Mouse (Mus musculus) neural tube, embryonic 14.5 days (tissue): Measurements from ENCODE around the gene Bcl2. TPM values are rescaled to one million over a fixed set of nuclear protein-coding genes. Genes with fewer than 3 reads are reported as not detected.

Experiments
- ATAC-seq: fragments of 200-750 bp; cut with Nextera tagmentation; 2 replicates; pipeline ENCODE4 v1.8.0; 2017; ENCODE audit warnings: low read depth, mild to moderate bottlenecking, moderate TSS enrichment, moderate library complexity
- H3K27ac ChIP-seq: fragments of 300-500 bp; sonication (generic); 2 replicates; pipeline ENCODE4 v1.5.1; 2014; ENCODE audit warnings: low read depth, mild to moderate bottlenecking, control low read depth, low read length, moderate library complexity, mixed read lengths
- H3K27me3 ChIP-seq: fragments of 300-500 bp; sonication (generic); 2 replicates; pipeline ENCODE4 v1.6.1; 2014; ENCODE audit warnings: low read length; ENCODE audit not compliant: control insufficient read depth, insufficient read depth
- H3K36me3 ChIP-seq: fragments of 300-500 bp; sonication (generic); 2 replicates; pipeline ENCODE4 v1.6.1; 2014; ENCODE audit warnings: low read length, mixed read lengths; ENCODE audit not compliant: control insufficient read depth, insufficient read depth
- H3K4me1 ChIP-seq: fragments of 300-500 bp; sonication (generic); 2 replicates; pipeline ENCODE4 v1.6.1; 2014; ENCODE audit warnings: low read length; ENCODE audit not compliant: control insufficient read depth, insufficient read depth
- H3K4me2 ChIP-seq: fragments of 300-500 bp; sonication (generic); 2 replicates; pipeline ENCODE4 v1.6.1; 2014; ENCODE audit warnings: mild to moderate bottlenecking, low read depth, low read length, control low read depth
- H3K4me3 ChIP-seq: fragments of 300-500 bp; sonication (generic); 2 replicates; pipeline ENCODE4 v1.5.1; 2014; ENCODE audit warnings: low read depth, low read length, control low read depth, mixed read lengths
- H3K9ac ChIP-seq: fragments of 300-500 bp; sonication (generic); replicated peaks from 2 replicates; pipeline ENCODE4 v1.6.1; 2014; ENCODE audit warnings: low read depth, mild to moderate bottlenecking, control low read depth, low read length, mixed read lengths
- H3K9me3 ChIP-seq: fragments of 300-500 bp; sonication (generic); 2 replicates; pipeline ENCODE4 v1.6.1; 2016; ENCODE audit warnings: low read length; ENCODE audit not compliant: control insufficient read depth
- whole genome bisulfite sequencing: fragments of 180-500 bp; shearing (Covaris S2); extraction: QIAGEN DNeasy Blood & Tissue Kit; methylation state at CpG from one replicate; pipeline ENCODE4 v1.1.7; 2014; 5-methylcytosine and 5-hydroxymethylcytosine counted together
- polyA plus RNA-seq: library from polyadenylated mRNA; unstranded; fragments of >200 nt; fragmentation: Nextera tagmentation; extraction: Ambion mirVana; gene quantifications from 2 replicates; pipeline ENCODE4 v1.2.1, GENCODE M21; 2014

Bcl2 gene
- polyA plus RNA-seq, 1 experiment from 2014 or later: 14.2 TPM

GRCm38 (mm10) chr1:106702471-106703175 lies 11.5 kb downstream of the Bcl2 start:
- no peaks in the 10 kb centered on the region for H3K4me1 ChIP-seq
- no peak overlapping the region for H3K27ac ChIP-seq
- no peaks in the 10 kb centered on the region for H3K27me3 ChIP-seq
- H3K9ac ChIP-seq: no peak overlapping the region
- WGBS: 66% methylated on average over 4 of the region's 4 CpGs
- no peaks in the 10 kb centered on the region for H3K9me3 ChIP-seq
- H3K4me2 ChIP-seq: no peak overlapping the region
- no peak overlapping the region for H3K4me3 ChIP-seq
- ATAC-seq: no peak; the same call in 1 of the 2 replicates
- no peaks in the 10 kb centered on the region for H3K36me3 ChIP-seq

GRCm38 (mm10) chr1:106700520-106701114 lies 13.5 kb downstream of the Bcl2 start:
- ATAC-seq: no peak
- no peaks in the 10 kb centered on the region for H3K9me3 ChIP-seq
- no peaks in the 10 kb centered on the region for H3K36me3 ChIP-seq
- 88% methylated on average over 9 of the region's 9 CpGs for whole genome bisulfite sequencing
- H3K27me3 ChIP-seq: no peaks in the 10 kb centered on the region
- no peak overlapping the region for H3K27ac ChIP-seq
- H3K4me1 ChIP-seq: no peaks in the 10 kb centered on the region
- H3K4me2 ChIP-seq: no peak overlapping the region
- no peak overlapping the region for H3K9ac ChIP-seq
- no peak overlapping the region for H3K4me3 ChIP-seq

GRCm38 (mm10) chr1:106696472-106696871 lies 17.6 kb downstream of the Bcl2 start:
- H3K36me3 ChIP-seq: no peaks in the 10 kb centered on the region
- H3K4me1 ChIP-seq: no peaks in the 10 kb centered on the region
- H3K27me3 ChIP-seq: no peaks in the 10 kb centered on the region
- H3K9ac ChIP-seq: no peak overlapping the region
- no peak overlapping the region for H3K4me2 ChIP-seq
- H3K27ac ChIP-seq: no peak overlapping the region
- 92% methylated on average over 5 of the region's 5 CpGs for WGBS
- no peak overlapping the region for H3K4me3 ChIP-seq
- H3K9me3 ChIP-seq: no peaks in the 10 kb centered on the region
- no peak for ATAC-seq

DNA sequence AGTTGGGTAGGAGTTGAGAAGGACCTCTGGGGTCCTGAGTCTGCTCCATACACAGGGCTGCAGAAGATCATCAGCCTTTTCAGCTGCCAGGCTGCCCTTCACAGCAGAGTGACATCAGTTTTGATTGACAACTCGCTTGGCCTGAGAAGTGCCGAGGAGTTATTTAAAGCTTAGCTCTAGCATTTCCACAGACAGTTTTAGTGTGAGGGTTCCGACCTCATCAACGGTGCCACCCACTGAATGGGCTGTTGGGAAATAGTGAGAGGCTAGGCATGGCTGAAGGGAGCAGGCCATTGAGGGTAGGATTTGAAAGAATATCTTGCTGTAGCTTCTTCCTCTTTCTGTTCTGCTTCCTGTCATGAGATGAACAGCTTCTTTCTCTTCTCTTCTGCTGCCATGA lies 18.4 kb downstream of the Bcl2 start:
- Histone ChIP-seq H3K9me3 (no peaks in the 10 kb centered on the region), H3K4me1 (no peaks in the 10 kb centered on the region), H3K4me2 (no peak overlapping the region), H3K36me3 (no peaks in the 10 kb centered on the region), H3K27ac (no peak overlapping the region), H3K9ac (no peak overlapping the region), H3K4me3 (no peak overlapping the region), H3K27me3 (no peaks in the 10 kb centered on the region)
- ATAC-seq: no peak
- WGBS: 86% methylated on average over 4 of the region's 4 CpGs

GRCm38 (mm10) chr1:106694316-106694715 lies 19.8 kb downstream of the Bcl2 start:
- H3K36me3 ChIP-seq: no peaks in the 10 kb centered on the region
- no peak overlapping the region for H3K4me2 ChIP-seq
- ATAC-seq: no peak
- H3K4me3 ChIP-seq: no peak overlapping the region
- no peaks in the 10 kb centered on the region for H3K27me3 ChIP-seq
- WGBS: 87% methylated on average over 6 of the region's 6 CpGs
- no peaks in the 10 kb centered on the region for H3K9me3 ChIP-seq
- H3K9ac ChIP-seq: no peak overlapping the region
- H3K4me1 ChIP-seq: no peaks in the 10 kb centered on the region
- no peak overlapping the region for H3K27ac ChIP-seq

- Histone ChIP-seq H3K9ac (no peak overlapping the region), H3K4me3 (no peak overlapping the region), H3K27ac (no peak overlapping the region), H3K27me3 (no peaks in the 10 kb centered on the region), H3K36me3 (no peaks in the 10 kb centered on the region), H3K4me1 (no peaks in the 10 kb centered on the region), H3K9me3 (no peaks in the 10 kb centered on the region), H3K4me2 (no peak overlapping the region)
- ATAC-seq: no peak
These were observed 21.5 kb downstream of the Bcl2 start for GRCm38 (mm10) chr1:106692599-106692998.

- no peak overlapping the region for H3K9ac ChIP-seq
- H3K27me3 ChIP-seq: no peaks in the 10 kb centered on the region
- no peaks in the 10 kb centered on the region for H3K4me1 ChIP-seq
- H3K9me3 ChIP-seq: no peaks in the 10 kb centered on the region
- ATAC-seq: no peak
- no peak overlapping the region for H3K4me3 ChIP-seq
- H3K4me2 ChIP-seq: no peak overlapping the region
- H3K27ac ChIP-seq: no peak overlapping the region
- WGBS: 71% methylated on average over 6 of the region's 6 CpGs
- H3K36me3 ChIP-seq: no peaks in the 10 kb centered on the region
These were observed 23.2 kb downstream of the Bcl2 start for GRCm38 (mm10) chr1:106690887-106691286.

- Histone ChIP-seq H3K4me2 (no peak overlapping the region), H3K4me3 (no peak overlapping the region), H3K9me3 (no peaks in the 10 kb centered on the region), H3K4me1 (no peaks in the 10 kb centered on the region), H3K27me3 (no peaks in the 10 kb centered on the region), H3K27ac (no peak overlapping the region), H3K36me3 (no peaks in the 10 kb centered on the region), H3K9ac (no peak overlapping the region)
- WGBS: 91% methylated on average over 5 of the region's 5 CpGs
- ATAC-seq: no peak
These were observed 25.9 kb downstream of the Bcl2 start for GRCm38 (mm10) chr1:106688161-106688516.

- Histone ChIP-seq H3K4me1 (no peaks in the 10 kb centered on the region), H3K4me2 (no peak overlapping the region), H3K9ac (no peak overlapping the region), H3K36me3 (no peaks in the 10 kb centered on the region), H3K4me3 (no peak overlapping the region), H3K27ac (no peak overlapping the region), H3K27me3 (no peaks in the 10 kb centered on the region), H3K9me3 (no peaks in the 10 kb centered on the region)
- WGBS: 91% methylated on average over 18 of the region's 18 CpGs
- ATAC-seq: no peak
These were observed 26.5 kb downstream of the Bcl2 start for GRCm38 (mm10) chr1:106687435-106688160.
